8 mouse cellular contexts compared by ENCODE assay signal in genomic region chr14:49171286-49171685, GRCm38 (mm10). TPM values are rescaled to one million over a fixed set of nuclear protein-coding genes. Genes with fewer than 3 reads are reported as not detected.
DNase-seq lines count a peak whose midpoint lies in the region; ATAC-seq and TF ChIP-seq lines count a peak whose summit lies in the region.

No protein-coding gene starts in this region.

- peaks cover 13% of the 10 kb centered on the region for H3K4me1 ChIP-seq in lung, adult 2 months (ENCODE audit: control insufficient read depth, insufficient read depth, low read length)
- peaks cover 7% of the 10 kb centered on the region; the same call in 1 of the 2 replicates for H3K4me1 ChIP-seq in cortical plate, adult 2 months (ENCODE audit: control insufficient read depth, insufficient read depth, low read length)
- peaks cover 33% of the 10 kb centered on the region for H3K4me1 ChIP-seq in hindbrain, embryonic 15.5 days (replicated peaks)
- peaks cover 25% of the 10 kb centered on the region for H3K4me1 ChIP-seq in midbrain, embryonic 11.5 days (ENCODE audit: control insufficient read depth, insufficient read depth, low read length)

- no peak for DNase-seq in lung, adult 2 months
- DNase-seq in lung, postnatal 14 days, result no peak
- peak; percentile 87 for DNase-seq in midbrain, embryonic 11.5 days (ENCODE audit: low spot score, missing footprints)
- no peak for DNase-seq in retina, postnatal 1 day
- no peak for DNase-seq in urinary bladder, postnatal 14 days (ENCODE audit: low spot score)
- DNase-seq in natural killer cell, adult 2 months (ENCODE audit: low spot score in 2 of 2), result no peak

- WGBS in lung, adult 2 months, result 27% methylated on average over 8 of the region's 8 CpGs
- WGBS in hindbrain, embryonic 15.5 days, result 28% methylated on average over 8 of the region's 8 CpGs
- 28% methylated on average over 8 of the region's 8 CpGs for whole genome bisulfite sequencing in midbrain, embryonic 11.5 days

- no peak for TF ChIP-seq CTCF in lung, adult 2 months (IDR thresholded peaks at IDR 0.05; ENCODE audit: insufficient read depth, low read length)
- no peak for TF ChIP-seq CTCF in cortical plate, adult 2 months (IDR thresholded peaks at IDR 0.05; ENCODE audit: extremely low read depth, insufficient read depth, low read length)

- ATAC-seq in hindbrain, embryonic 15.5 days (ENCODE audit: low FRiP score, low read depth), result peak; percentile 32
- peak; percentile 19 for ATAC-seq in midbrain, embryonic 11.5 days (ENCODE audit: low FRiP score)

- H3K9ac ChIP-seq in hindbrain, embryonic 15.5 days, result peak overlapping the region; percentile 96
- peak overlapping the region; percentile 97 for H3K9ac ChIP-seq in midbrain, embryonic 11.5 days (ENCODE audit: low read length)

- H3K36me3 ChIP-seq in hindbrain, embryonic 15.5 days, result 0 out of 2 replicates have a peak, but pooled peaks cover 3% of the 10 kb centered on the region
- H3K36me3 ChIP-seq in midbrain, embryonic 11.5 days (ENCODE audit: control insufficient read depth, insufficient read depth, low read length), result no peaks in the 10 kb centered on the region

- no peaks in the 10 kb centered on the region for H3K27me3 ChIP-seq in hindbrain, embryonic 15.5 days
- no peaks in the 10 kb centered on the region for H3K27me3 ChIP-seq in midbrain, embryonic 11.5 days (ENCODE audit: control insufficient read depth, insufficient read depth, low read length)

- H3K4me2 ChIP-seq in hindbrain, embryonic 15.5 days, result peak overlapping the region; percentile 81
- peak overlapping the region; percentile 67 for H3K4me2 ChIP-seq in midbrain, embryonic 11.5 days

- H3K27ac ChIP-seq in cortical plate, adult 2 months (ENCODE audit: insufficient read depth, low read length), result no peak overlapping the region
- no peak overlapping the region for H3K27ac ChIP-seq in hindbrain, embryonic 15.5 days (replicated peaks)
- no peak overlapping the region for H3K27ac ChIP-seq in midbrain, embryonic 11.5 days (ENCODE audit: low read depth, low read length)

- H3K9me3 ChIP-seq in hindbrain, embryonic 15.5 days, result no peaks in the 10 kb centered on the region
- no peaks in the 10 kb centered on the region for H3K9me3 ChIP-seq in midbrain, embryonic 11.5 days (ENCODE audit: control insufficient read depth, low read length)

- H3K4me3 ChIP-seq in lung, adult 2 months (replicated peaks; ENCODE audit: extremely low read depth, low read depth, low read length), result peak overlapping the region; percentile 90
- peak overlapping the region; percentile 56 for H3K4me3 ChIP-seq in cortical plate, adult 2 months (ENCODE audit: insufficient read depth, low read length)
- H3K4me3 ChIP-seq in hindbrain, embryonic 15.5 days, result peak overlapping the region; percentile 61
- peak overlapping the region; percentile 97 for H3K4me3 ChIP-seq in midbrain, embryonic 11.5 days (ENCODE audit: low read depth, low read length)

- TF ChIP-seq POLR2A in lung, adult 2 months (IDR thresholded peaks at IDR 0.05; ENCODE audit: borderline replicate concordance, extremely low read depth, low read depth, low read length), result no peak
- TF ChIP-seq POLR2A in cortical plate, adult 2 months (IDR thresholded peaks at IDR 0.05; ENCODE audit: extremely low read depth, insufficient read depth, low read length), result no peak

RNA-seq across cellular contexts. Expression of gene Naa30, which starts 0.7 kb away (rescaled TPM):
- polyA plus RNA-seq in lung, adult 2 months (2012; rRNA removed), result 5.0 and 7.5 TPM in 2 replicates
- 21.7 and 22.9 TPM in 2 replicates for polyA plus RNA-seq in cortical plate, adult 2 months (2012; rRNA removed)
- 14.5 and 15.0 TPM in 2 replicates for polyA plus RNA-seq in hindbrain, embryonic 15.5 days (2015; fragmentation: Nextera tagmentation; extraction: Ambion mirVana)
- polyA plus RNA-seq in midbrain, embryonic 11.5 days (2014; fragmentation: Nextera tagmentation; extraction: Ambion mirVana), result 18.1 and 19.4 TPM in 2 replicates
